Mouse (Mus musculus) spleen, adult 18-20 months (tissue): Measurements from ENCODE around the gene Arhgef7.
A peak's percentile ranks its signal among the peaks of the same experiment; 100 is the strongest.

Experiments
- DNase-seq, 2 experiments: peaks; one replicate each; pipeline ENCODE4 v3.0.0; 2022; ENCODE audit warnings: mixed read lengths in 2 of 2

Arhgef7 gene

GRCm38 (mm10) chr8:11770001-11770400, 42.5 kb downstream of the Arhgef7 start:
- no peak for DNase-seq

GRCm38 (mm10) chr8:11770521-11771080, 43.1 kb downstream of the Arhgef7 start:
- no peak for DNase-seq

GRCm38 (mm10) chr8:11771608-11772007, 44.1 kb downstream of the Arhgef7 start:
- no peak for DNase-seq

- no peak for DNase-seq
Observed at GRCm38 (mm10) chr8:11774195-11775076, 46.9 kb downstream of the Arhgef7 start.

GRCm38 (mm10) chr8:11775889-11776288, 48.4 kb downstream of the Arhgef7 start:
- DNase-seq, result no peak

- no peak for DNase-seq
Observed at GRCm38 (mm10) chr8:11776451-11777180, 49.1 kb downstream of the Arhgef7 start.

- DNase-seq, result no peak
Observed at GRCm38 (mm10) chr8:11777201-11777600, 49.7 kb downstream of the Arhgef7 start.

- DNase-seq, result no peak
Observed at GRCm38 (mm10) chr8:11778646-11779433, 51.3 kb downstream of the Arhgef7 start.

GRCm38 (mm10) chr8:11779844-11780634, 52.5 kb downstream of the Arhgef7 start:
- no peak for DNase-seq

GRCm38 (mm10) chr8:11780641-11781040, 53.1 kb downstream of the Arhgef7 start:
- no peak for DNase-seq

GRCm38 (mm10) chr8:11782607-11783006, 55.1 kb downstream of the Arhgef7 start:
- no peak for DNase-seq

GRCm38 (mm10) chr8:11783861-11784594, 56.5 kb downstream of the Arhgef7 start:
- no peak for DNase-seq

- no peak for DNase-seq
Observed at GRCm38 (mm10) chr8:11785121-11785520, 57.6 kb downstream of the Arhgef7 start.

GRCm38 (mm10) chr8:11785539-11786046, 58.1 kb downstream of the Arhgef7 start:
- no peak for DNase-seq

- peak in 1 of 2 experiments; percentile 23 for DNase-seq
Observed at GRCm38 (mm10) chr8:11788252-11788651, 60.7 kb downstream of the Arhgef7 start.

- no peak for DNase-seq
Observed at GRCm38 (mm10) chr8:11789168-11789567, 61.6 kb downstream of the Arhgef7 start.

- DNase-seq, result no peak
Observed at GRCm38 (mm10) chr8:11794956-11795355, 67.4 kb downstream of the Arhgef7 start.

GRCm38 (mm10) chr8:11797128-11797527, 69.6 kb downstream of the Arhgef7 start:
- no peak for DNase-seq

- no peak for DNase-seq
Observed at GRCm38 (mm10) chr8:11797729-11798479, 70.4 kb downstream of the Arhgef7 start.

GRCm38 (mm10) chr8:11798480-11798867, 71.0 kb downstream of the Arhgef7 start:
- no peak for DNase-seq
